8 mouse cellular contexts compared by ENCODE assay signal in genomic region chr19:22303952-22304655, GRCm38 (mm10).
DNase-seq lines count a peak whose midpoint lies in the region; ATAC-seq and TF ChIP-seq lines count a peak whose summit lies in the region.

No protein-coding gene starts in this region.

- peak; percentile 94 for DNase-seq in NIH3T3 (ENCODE audit: low read depth)
- DNase-seq in cerebellum, postnatal 14 days = peak; percentile 94 to 99
- DNase-seq in gastrocnemius, adult 18-20 months (ENCODE audit: low spot score) = peak; percentile 73
- DNase-seq in hindbrain, embryonic 14.5 days (ENCODE audit: low spot score) = peak; percentile 99
- DNase-seq in layer of hippocampus, postnatal 14 days (ENCODE audit: low spot score in 2 of 2) = peak; percentile 82 to 90
- DNase-seq in lung, postnatal 0 days (ENCODE audit: low spot score) = peak; percentile 77
- DNase-seq in retina, adult 2 months (ENCODE audit: low read depth, low spot score) = peak; percentile 56
- peak; percentile 73 for DNase-seq in thymus, postnatal 4 days

- ATAC-seq in hindbrain, embryonic 14.5 days (ENCODE audit: low FRiP score) = peak; percentile 80
- peak; percentile 71 for ATAC-seq in lung, postnatal 0 days

- peak; percentile 70 for TF ChIP-seq CTCF in lung, postnatal 0 days (IDR thresholded peaks at IDR 0.05)

- no peak for TF ChIP-seq EP300 in lung, postnatal 0 days (IDR thresholded peaks at IDR 0.05)

- 2% methylated on average over 18 of the region's 18 CpGs for WGBS in hindbrain, embryonic 14.5 days
- 4% methylated on average over 16 of the region's 18 CpGs for WGBS in lung, postnatal 0 days

- peak overlapping the region; percentile 35; the same call in 1 of the 2 replicates for H3K9ac ChIP-seq in hindbrain, embryonic 14.5 days
- H3K9ac ChIP-seq in lung, postnatal 0 days (replicated peaks; ENCODE audit: low read depth) = no peak overlapping the region

- no peaks in the 10 kb centered on the region for H3K9me3 ChIP-seq in hindbrain, embryonic 14.5 days (ENCODE audit: control insufficient read depth, low read length)
- H3K9me3 ChIP-seq in lung, postnatal 0 days (ENCODE audit: low read length) = no peaks in the 10 kb centered on the region

- peak overlapping the region; percentile 49 for H3K4me2 ChIP-seq in hindbrain, embryonic 14.5 days (replicated peaks)
- H3K4me2 ChIP-seq in lung, postnatal 0 days (replicated peaks; ENCODE audit: low read depth, low read length) = peak overlapping the region; percentile 43

- H3K27ac ChIP-seq in hindbrain, embryonic 14.5 days = no peak overlapping the region
- no peak overlapping the region for H3K27ac ChIP-seq in lung, postnatal 0 days (ENCODE audit: low read length)

- H3K4me1 ChIP-seq in hindbrain, embryonic 14.5 days (replicated peaks; ENCODE audit: control insufficient read depth, insufficient read depth, low read length) = peaks cover 11% of the 10 kb centered on the region; the same call in 1 of the 2 replicates
- no peaks in the 10 kb centered on the region for H3K4me1 ChIP-seq in lung, postnatal 0 days (ENCODE audit: insufficient read depth, low read depth, low read length)

- H3K27me3 ChIP-seq in hindbrain, embryonic 14.5 days (ENCODE audit: control insufficient read depth, insufficient read depth, low read length) = no peaks in the 10 kb centered on the region
- H3K27me3 ChIP-seq in lung, postnatal 0 days (replicated peaks; ENCODE audit: insufficient read depth, low read length) = no peaks in the 10 kb centered on the region

- peak overlapping the region; percentile 17; the same call in 1 of the 2 replicates for H3K4me3 ChIP-seq in hindbrain, embryonic 14.5 days (replicated peaks; ENCODE audit: low read length)
- no peak overlapping the region; the same call in 1 of the 2 replicates for H3K4me3 ChIP-seq in lung, postnatal 0 days (ENCODE audit: low read depth, low read length)

- no peaks in the 10 kb centered on the region for H3K36me3 ChIP-seq in hindbrain, embryonic 14.5 days (replicated peaks; ENCODE audit: control insufficient read depth, insufficient read depth)
- H3K36me3 ChIP-seq in lung, postnatal 0 days (ENCODE audit: insufficient read depth, low read length) = no peaks in the 10 kb centered on the region
